Mouse (Mus musculus) central nervous system, embryonic 11.5 days (tissue): ENCODE results near the gene Cfap46. TPM values are rescaled to one million over a fixed set of nuclear protein-coding genes. Genes with fewer than 3 reads are reported as not detected.

Source experiments
- polyA plus RNA-seq: library from polyadenylated mRNA; depleted of rRNA; stranded (reverse); fragments of >200 nt; gene quantifications from 2 replicates; pipeline ENCODE4 v1.2.3, GENCODE M21; 2012; rRNA removed

Gene Cfap46
- 0.67 and 0.83 TPM in 2 replicates for polyA plus RNA-seq

GRCm38 (mm10) chr7:139683706-139684552 lies at the start of gene Cfap46:
TSS of gene Cfap46 (minus strand) at chr7:139683817.

GRCm38 (mm10) chr7:139582595-139582994 lies 101.0 kb downstream of the Cfap46 start, which contains the start of gene Nkx6-2:
TSS of gene Nkx6-2 (minus strand) at chr7:139582797.

Other genes with a start within 250 kb of the Cfap46 start
- 11.6 and 35.0 TPM in 2 replicates for gene Nkx6-2, start 101.0 kb downstream of the Cfap46 start, polyA plus RNA-seq
- 3.7 and 4.0 TPM in 2 replicates for gene Adgra1, start 150.4 kb upstream of the Cfap46 start, polyA plus RNA-seq
- 1.1 and 1.2 TPM in 2 replicates for gene Kndc1, start 210.9 kb upstream of the Cfap46 start, polyA plus RNA-seq